Mouse (Mus musculus) ES-Bruce4 (cell line): ENCODE results near the gene Pck1.

Experiments
- CTCF ChIP-seq: IDR thresholded peaks from one replicate; pipeline ENCODE4 v1.8.1; 2011; ENCODE audit warnings: low read depth, low read length
- POLR2A ChIP-seq: IDR thresholded peaks from one replicate; pipeline ENCODE4 v1.8.1; 2011; ENCODE audit warnings: low read length; ENCODE audit not compliant: insufficient read depth

- no peak for TF ChIP-seq CTCF
- no peak for TF ChIP-seq POLR2A
Observed at GRCm38 (mm10) chr2:173181486-173181885, 28.6 kb downstream of the Pck1 start.
